Mouse (Mus musculus) liver (tissue): Measurements from ENCODE around the gene Agfg2.

Source experiments
- DNase-seq: peaks from one replicate; pipeline ENCODE4 v3.0.0-alpha.2; 2020; ENCODE audit warnings: mixed read lengths

Agfg2 gene

GRCm38 (mm10) chr5:137682526-137682925 is 2.0 kb downstream of the Agfg2 start:
- DNase-seq: no peak

GRCm38 (mm10) chr5:137679726-137680125 is 4.8 kb downstream of the Agfg2 start:
- no peak for DNase-seq

- no peak for DNase-seq
Measured at GRCm38 (mm10) chr5:137678736-137679135, 5.8 kb downstream of the Agfg2 start.

GRCm38 (mm10) chr5:137677859-137678258 is 6.7 kb downstream of the Agfg2 start:
- DNase-seq: no peak

GRCm38 (mm10) chr5:137674786-137675185 is 9.7 kb downstream of the Agfg2 start:
- no peak for DNase-seq

GRCm38 (mm10) chr5:137673015-137673414 is 11.5 kb downstream of the Agfg2 start:
- peak; percentile 52 for DNase-seq

- DNase-seq: no peak
Measured at GRCm38 (mm10) chr5:137672361-137672760, 12.2 kb downstream of the Agfg2 start.

GRCm38 (mm10) chr5:137671443-137672240 is 12.9 kb downstream of the Agfg2 start:
- peak; percentile 27 for DNase-seq

GRCm38 (mm10) chr5:137670240-137670639 is 14.3 kb downstream of the Agfg2 start:
- no peak for DNase-seq

- no peak for DNase-seq
Measured at GRCm38 (mm10) chr5:137668971-137669370, 15.6 kb downstream of the Agfg2 start.

GRCm38 (mm10) chr5:137663057-137663456 is 21.5 kb downstream of the Agfg2 start:
- no peak for DNase-seq

- DNase-seq: no peak
Measured at GRCm38 (mm10) chr5:137660064-137660688, 24.4 kb downstream of the Agfg2 start.

- peak; percentile 61 for DNase-seq
Measured at GRCm38 (mm10) chr5:137656977-137657376, 27.5 kb downstream of the Agfg2 start.

- no peak for DNase-seq
Measured at GRCm38 (mm10) chr5:137654746-137655145, 29.8 kb downstream of the Agfg2 start.

- no peak for DNase-seq
Measured at GRCm38 (mm10) chr5:137653366-137653765, 31.2 kb downstream of the Agfg2 start.

- DNase-seq: peak; percentile 74
Measured at GRCm38 (mm10) chr5:137652474-137652873, 32.1 kb downstream of the Agfg2 start.

- DNase-seq: peak; percentile 50
Measured at GRCm38 (mm10) chr5:137649669-137650571, 34.6 kb downstream of the Agfg2 start.

- DNase-seq: no peak
Measured at GRCm38 (mm10) chr5:137649251-137649650, 35.3 kb downstream of the Agfg2 start.

GRCm38 (mm10) chr5:137647827-137648601 is 36.5 kb downstream of the Agfg2 start:
- DNase-seq: no peak

- DNase-seq: no peak
Measured at GRCm38 (mm10) chr5:137645652-137646091, 38.9 kb downstream of the Agfg2 start, which contains the start of gene Irs3. Irs3 (minus strand) TSS chr5:137645714.

GRCm38 (mm10) chr5:137645091-137645651 is 39.4 kb downstream of the Agfg2 start:
- DNase-seq: peak; percentile 62

- DNase-seq: no peak
Measured at GRCm38 (mm10) chr5:137644484-137644883, 40.0 kb downstream of the Agfg2 start.
